Mouse (Mus musculus) kidney, postnatal 4 days (tissue): ENCODE data around the gene Tnc.

ENCODE experiments used
- DNase-seq, 2 experiments: peaks; one replicate each; pipeline ENCODE4 v3.0.0; 2021; ENCODE audit warnings: mixed read lengths in 2 of 2

Tnc gene

DNA sequence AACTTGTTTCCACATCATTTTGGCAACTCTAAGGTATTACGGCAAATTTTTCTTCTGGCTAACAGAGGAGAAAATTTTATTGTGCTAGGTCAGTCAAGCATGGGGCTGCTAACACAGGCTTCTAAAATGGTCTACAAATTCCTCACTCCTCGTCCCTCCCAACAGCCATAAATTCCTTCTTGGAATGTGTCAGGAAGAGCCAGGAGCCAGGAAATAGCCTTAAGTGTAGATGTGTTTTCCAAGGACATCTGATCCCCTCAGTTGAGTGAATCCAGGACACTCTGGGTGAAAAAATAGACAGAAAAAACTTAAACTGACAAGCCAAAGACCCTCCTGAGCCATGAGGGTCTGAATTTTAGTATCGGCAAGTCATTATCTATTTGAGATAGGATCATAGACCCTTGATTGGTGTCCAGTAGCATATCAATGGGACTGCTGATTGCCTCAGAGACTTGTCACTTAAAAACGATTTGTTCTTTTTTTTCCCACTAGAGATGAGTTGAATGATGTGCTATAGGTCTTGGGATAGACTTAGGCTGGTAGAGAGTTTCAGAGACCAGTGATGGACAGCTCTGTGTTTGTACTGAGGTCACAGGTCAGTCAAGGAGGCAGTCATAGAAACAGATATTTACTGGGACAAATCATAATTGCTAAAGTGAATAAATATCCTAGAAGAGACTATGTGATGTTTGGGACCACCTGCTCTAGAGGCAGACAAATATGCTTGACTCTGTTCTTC is 22.6 kb downstream of the Tnc start:
- no peak for DNase-seq

DNA sequence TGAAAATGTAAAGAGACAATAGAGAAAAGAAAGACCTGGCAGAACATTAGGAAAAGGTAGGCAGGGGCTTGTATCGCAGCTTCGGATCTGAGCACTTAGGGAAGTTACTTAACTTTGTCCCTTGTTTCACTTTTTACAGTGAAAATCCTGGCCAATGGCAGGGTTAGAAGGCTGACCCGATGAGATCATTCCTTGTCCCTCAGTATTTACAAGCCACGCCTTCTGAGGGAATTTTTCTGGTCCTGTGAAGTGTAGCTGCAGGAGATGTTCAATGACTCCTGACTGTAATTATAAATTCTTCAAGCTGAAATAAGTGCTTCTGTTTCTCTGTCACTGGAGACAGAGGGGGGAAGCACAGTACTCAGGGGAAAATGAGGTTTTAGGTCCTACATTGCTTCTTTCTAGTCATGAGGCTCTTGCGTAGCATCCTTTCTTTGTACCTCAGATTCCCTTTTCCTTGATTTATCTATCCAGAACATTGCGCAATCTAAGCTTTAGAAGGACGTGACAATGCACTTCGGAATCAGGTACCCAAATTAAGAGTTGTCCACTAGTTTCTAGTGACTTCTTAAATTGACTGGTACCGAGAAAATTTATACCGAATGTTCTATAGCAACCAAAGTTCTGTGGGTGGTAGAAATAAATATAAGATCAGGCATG is 25.8 kb downstream of the Tnc start:
- no peak for DNase-seq

DNA sequence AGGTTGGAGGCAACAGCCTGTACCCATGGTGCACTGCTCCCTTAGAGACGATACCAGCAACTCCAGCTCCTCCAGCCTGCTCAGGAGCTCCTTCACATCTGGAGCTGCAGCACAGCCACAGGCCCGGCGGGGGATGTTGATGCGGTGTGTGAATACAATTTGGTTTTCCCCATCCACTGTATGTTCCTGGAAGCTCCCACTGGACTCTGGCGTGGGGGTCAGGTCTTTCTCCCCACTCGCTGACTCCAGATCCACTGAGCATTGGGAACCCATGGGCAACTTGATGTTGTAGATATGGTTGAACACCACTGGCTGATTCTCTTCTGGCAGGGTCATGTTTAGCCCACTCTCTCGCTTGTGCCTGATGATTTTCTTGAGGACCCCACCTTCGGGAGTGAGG is 26.7 kb downstream of the Tnc start:
- DNase-seq: no peak

DNA sequence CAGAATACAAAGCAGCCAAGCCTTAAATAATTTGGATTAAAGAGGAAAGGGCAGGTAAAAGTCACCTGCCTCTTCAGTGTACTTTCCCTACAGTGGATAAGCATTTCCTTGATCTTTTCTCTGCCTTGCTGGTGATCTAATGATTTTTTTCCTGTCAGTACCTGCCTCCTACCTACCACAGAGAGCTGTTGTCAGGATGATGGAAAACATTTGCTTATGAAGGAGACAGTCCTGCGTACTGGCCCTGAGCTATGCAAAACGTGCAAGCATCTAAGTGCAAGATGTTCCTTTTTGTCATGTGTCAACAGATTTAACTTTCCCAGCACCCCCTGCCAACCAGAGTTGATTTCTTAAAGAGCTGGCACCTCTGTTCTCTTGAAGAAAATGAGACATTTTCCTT is 35.5 kb downstream of the Tnc start:
- no peak for DNase-seq

DNA sequence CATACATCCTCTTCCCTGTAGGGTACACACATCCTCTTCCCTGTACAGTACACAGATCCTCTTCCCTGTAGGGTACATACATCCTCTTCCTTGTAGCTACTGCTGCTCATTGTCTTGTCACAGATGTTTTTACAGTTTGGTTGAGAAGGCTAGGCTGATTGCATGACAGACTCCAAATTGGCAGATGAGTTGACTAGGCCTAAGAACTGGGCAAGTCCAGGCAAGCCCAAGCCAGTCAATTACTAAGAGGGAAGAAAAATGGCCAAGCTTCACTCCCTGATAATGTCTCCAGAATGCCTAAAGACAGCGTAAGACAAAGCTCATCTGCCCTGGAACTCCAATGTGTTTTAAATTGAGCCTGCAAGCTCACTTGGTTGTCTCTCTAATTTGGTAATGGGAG is 36.9 kb downstream of the Tnc start:
- DNase-seq: no peak

DNA sequence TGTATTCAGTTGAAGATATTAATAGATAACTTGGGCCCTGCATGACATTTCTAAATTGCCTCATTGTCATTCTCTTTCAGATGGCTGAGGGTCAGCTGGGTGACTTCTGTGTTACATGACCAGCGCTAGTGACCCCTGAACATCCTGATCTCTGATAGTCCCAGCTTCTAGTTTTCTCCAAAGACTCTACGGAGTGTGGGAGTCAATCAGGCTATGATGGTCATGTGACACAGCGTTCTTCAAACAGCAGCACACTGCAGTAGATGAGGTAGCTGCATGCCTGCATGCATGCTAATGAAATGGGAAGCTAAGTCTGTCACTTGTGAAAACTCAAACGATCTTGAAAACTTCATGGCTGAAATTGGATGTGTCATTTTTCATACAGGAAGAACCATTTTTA is 41.6 kb downstream of the Tnc start:
- no peak for DNase-seq

DNA sequence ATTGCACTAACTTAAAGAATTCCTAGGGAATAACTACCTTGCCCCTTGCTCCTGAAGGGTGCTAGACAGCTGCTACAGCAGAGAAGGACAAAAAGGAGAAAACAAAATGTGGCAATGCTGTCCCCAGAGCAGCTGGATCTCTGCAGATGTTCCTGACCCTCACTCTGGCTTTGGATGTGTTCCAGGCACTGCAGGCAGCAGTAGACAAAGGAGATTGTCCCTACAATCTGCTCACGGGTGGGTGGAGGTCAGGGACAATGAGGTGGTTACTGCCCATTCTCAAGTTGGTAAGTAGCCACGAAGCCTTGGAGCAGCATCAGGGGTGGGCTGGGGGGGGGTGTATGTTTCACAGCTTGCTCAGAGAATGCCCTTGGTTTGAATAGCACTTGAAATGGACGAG is 43.1 kb downstream of the Tnc start:
- DNase-seq: peak in 1 of 2 experiments; percentile 27

DNA sequence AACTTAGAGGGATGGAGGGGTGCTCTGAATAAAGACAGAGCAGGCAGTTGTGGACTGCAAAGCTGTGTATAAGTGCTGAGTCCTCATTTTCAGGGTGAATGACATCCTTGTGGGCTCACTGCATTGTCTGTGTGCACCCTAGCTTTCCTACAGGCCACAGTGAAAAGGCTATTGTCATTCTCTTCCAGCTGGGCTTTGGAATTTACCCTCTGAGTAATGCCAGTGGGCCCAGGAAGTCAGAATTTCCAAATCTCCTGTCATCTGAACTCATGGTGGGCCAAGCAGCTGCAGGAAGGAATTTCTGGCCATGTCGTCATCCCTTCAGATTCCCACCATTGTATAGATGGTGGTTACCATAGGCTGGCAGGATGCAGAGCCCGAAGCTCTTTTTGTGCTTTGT is 44.6 kb downstream of the Tnc start:
- no peak for DNase-seq

DNA sequence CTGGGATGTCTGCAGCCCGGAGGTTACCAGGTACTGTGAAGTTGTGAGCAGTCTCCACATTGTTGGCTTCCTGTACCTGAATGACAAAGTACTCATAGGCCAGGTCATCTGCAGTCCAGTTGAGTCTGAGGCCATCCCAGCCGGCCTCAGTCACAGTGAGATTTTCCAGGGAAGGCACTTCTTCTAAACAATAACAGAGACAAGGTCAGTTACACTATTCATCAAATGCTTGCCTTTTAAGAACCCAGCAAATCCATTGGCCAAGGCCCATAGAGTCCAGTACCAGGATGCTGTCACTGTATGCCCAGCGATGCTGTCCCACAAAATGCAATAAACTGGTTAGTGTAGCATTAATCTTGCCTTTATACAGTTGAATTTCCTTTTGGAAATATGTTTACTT is 46.0 kb downstream of the Tnc start:
- no peak for DNase-seq

DNA sequence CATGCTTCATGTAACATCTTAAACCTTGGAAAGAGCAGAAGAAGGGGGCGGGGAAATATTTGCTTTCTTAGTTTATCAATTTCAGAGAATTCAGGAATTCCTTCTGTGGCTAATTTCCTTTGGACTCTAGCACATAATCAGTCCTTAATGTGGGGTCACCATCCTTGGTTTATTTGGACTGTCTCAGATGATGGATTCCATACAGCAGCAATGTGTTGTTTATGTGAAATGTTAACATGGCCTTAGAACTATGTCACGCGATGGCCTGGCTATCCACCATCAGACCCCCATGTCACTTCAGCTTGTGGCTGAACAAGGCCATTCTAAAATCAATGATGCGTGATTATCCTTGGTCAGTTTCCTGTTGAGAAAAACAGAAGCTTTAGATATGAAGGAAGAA is 46.5 kb downstream of the Tnc start:
- no peak for DNase-seq

DNA sequence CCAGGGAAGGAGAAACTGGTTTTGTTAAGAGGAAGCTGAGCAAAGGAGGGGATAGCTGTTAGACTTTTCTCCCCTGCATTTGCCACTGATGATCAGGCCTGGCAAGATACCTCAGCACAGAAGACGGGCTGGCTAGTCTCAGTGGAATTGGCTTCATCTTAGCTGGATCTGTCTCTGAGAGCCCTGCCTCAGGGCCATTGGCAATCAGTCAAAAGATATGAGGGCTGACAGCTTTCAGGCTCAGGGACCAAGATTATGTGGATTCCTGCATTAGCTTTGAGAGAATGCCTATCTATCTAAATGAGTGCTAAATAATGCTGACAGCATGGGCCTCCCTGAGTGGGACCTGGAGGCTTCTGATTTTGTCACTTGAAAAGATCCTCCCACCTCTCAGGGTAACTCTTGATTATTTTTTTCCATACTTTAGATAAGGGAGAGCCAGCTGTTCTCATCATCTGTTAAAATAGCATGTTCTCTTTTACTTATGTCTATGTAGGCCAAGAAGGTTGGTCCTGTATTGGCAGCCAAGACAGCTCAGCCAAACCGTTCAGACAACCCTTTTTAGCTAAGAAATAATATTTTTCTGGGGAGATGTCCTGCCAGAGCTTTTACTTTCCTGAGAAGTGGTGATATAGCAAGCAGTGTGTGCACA is 53.2 kb downstream of the Tnc start:
- no peak for DNase-seq

DNA sequence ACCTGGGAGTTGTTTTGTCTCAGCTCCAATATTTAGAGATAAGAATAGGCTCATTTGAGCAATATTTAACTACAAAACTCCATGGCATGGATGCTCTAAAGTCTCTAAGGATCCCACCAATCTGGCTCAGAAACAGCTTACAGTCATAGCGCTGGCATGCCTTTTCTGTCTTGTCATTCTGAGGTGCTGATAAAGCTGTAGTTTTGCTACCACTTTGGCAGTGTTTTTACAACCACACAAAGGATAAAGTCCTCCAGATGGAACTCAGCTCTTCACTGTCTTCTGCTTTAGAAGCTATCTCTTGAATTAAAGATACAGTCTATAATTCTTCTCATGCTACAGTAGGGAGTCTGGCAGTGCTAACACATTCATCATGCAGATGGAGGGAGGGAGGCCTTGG is 56.6 kb downstream of the Tnc start:
- no peak for DNase-seq

DNA sequence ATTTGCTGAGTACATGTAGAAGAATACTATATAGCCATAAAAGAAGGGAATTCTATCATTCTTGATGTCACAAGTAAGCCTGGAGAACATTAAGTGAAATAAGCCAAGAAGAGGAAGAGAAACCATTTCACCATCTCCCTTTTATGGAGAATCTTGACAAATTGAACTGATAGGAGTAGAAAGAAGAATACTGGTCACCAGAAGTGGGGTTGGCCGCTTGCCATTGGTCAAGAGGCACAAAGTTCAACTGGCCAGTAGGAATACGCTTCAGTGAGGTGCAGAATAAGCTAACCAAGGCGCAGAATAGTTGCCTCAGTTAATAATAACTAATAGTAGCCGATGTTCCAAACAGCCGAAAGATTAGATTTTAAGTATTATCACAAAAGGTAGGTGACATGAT is 58.7 kb downstream of the Tnc start:
- no peak for DNase-seq

DNA sequence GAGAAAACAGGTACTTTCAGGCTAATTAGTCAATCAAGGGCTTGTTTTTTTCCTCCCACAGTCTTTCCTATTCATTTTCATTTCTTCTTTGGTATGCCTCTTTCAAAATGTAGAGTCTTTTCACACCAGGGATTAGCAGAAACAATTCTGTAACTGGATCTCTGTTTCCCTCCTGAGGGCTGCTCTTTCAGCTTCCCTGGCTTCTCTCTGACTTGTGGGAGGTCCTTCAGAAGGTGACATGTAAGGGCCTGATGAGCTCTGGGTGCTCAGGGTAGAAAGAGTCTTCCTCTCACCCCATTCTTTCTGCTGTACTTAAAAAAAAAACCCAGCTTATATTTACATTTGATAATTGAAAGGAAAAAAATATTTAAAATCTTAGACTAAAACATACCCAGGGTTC is 60.2 kb downstream of the Tnc start:
- DNase-seq: no peak

DNA sequence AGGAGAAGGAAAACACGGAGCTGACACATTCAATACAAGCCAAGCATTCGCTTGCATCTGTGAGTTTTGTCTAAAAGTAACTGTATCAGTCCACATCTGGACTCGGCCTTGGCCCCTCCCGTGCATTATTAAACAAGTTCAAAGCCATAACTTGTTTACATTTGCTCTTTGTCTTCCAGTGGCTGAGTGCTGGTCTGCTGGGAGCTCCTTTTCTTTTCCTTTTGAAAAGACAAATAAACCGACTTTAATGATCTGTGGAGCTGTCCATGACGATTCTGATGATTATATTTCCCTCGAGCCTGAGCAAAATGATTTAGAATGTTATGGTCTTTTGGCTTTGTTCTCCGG is 63.7 kb downstream of the Tnc start:
- DNase-seq: no peak

DNA sequence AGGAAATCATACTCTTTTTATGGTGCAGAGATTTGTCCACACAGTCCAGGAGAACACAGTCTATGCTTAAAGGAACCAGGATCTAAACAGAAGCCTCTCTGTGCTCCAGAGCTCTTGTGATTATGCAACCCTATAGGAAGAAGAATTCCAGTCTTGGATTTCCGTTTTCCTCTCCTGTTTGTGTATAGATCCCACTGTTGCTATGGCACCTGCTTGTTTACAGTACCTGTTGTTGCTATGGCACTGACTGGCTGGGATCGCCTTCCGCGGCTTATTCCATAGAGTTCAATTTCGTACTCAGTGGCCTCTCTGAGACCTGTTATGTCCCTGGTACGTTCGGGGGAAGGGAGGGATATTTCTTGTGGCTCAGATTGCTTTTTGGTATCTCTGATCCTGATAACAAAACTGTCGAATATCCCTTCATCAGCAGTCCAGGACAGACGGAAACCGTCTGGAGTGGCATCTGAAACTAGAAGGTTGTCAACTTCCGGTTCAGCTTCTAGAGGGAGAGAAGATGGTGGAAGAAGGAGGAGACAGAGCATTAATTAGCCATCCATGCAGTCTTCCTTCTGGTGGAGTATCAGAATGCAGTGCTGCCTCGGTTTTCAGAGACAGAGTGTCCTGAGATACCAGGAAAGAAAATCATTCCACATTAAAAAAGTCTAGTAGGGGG is 64.3 kb downstream of the Tnc start:
- DNase-seq: no peak

DNA sequence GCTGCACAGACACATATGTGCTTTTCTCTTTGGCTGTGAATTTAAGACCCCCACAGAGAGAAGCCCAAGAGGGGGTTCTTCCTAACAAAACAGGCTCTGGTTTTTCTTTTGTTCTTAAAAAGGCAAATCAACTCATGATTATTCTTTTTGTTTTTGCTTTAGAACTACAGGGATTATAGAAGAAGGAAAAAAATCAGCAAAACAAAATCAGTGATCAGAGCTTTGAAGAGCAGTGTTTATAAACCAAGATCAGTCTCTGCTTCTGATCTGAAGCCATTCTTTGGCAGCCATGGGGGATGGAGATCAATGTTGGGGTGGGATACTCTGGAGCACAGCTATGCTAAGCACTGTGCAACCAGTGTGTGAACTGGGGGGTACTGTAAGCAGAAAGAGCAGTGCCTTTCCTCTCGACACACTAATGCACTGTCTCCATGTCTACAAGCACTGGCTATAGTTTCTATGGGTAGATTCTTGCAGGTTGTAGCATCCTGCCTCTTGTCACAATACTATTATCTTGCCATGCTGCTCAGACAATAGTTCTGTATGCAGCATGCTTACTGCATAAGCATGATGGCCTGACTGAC is 66.5 kb downstream of the Tnc start:
- no peak for DNase-seq

DNA sequence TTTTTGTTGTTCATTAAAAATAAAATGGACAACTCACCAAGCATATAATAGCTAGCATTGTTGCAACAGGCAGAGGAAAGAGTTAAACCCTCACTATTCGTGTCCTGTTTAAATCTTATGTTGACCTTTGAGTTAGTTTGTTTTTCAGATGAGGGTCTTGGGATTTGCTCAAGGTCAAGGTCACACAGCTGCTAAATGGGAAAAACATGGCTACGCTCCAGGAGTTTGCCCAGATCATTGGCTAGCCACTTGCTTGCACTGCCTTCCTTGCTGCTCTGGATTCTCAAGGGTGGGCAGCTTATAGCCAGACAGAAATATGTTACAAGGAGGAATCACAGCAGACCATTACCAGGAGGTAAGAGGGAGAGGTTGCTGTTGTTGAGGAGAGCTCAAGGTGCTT is 67.2 kb downstream of the Tnc start:
- no peak for DNase-seq

DNA sequence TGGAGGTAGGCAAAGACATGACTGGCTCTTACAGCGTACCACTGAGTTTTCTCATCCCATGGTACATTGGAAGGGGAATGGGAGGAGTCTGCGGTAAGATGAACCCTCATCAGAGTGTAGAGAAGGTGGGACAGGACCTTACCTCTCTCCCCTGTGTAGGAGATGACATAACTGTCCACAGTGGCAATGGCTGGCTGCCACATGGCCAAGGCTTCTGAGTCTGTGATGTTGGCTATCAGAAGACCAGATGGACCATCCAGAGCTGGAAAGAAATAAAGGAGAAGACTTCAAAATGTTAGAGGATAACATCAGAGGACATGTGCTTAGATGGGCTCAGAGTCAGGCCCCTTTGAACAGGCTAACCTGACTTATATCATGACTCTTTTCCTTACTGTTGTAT is 74.3 kb downstream of the Tnc start:
- DNase-seq: no peak

DNA sequence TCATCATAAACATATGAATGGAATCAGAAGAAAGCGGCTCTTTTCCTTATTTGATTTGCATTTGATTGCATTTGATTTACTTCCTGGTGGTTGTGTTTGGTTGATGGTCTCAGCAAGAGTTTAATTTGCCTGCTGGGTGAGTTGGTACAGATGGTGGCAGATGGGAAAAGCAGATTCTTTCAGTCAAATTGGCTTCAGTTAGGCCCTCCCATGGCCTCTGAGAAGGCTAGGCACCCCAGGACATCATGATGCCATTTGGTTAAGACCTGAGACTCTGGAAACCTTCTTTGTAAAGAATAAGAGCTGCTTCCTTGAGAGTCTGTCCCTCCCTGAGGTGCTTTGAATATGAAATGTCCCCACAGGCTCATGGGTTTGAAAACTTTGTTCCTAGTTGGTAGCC is 75.1 kb downstream of the Tnc start:
- DNase-seq: no peak

DNA sequence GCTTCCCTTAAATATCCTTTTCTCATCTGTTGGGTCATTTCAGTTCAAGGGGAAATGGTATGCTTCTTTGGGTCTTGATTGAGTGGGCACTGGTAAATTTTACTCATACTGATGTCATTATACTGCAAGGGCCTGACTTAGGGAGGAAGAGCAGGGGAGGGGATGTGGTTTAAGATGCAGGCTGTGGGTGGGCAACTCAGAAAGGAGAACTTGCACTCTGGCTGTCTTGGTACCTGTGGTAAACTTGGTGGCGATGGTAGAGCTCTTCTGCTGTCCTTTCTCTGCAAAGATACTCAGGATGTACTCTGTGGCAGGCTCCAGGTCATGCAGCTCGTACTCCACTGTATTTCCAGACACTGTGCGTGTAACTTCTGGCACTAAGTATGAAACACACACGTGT is 75.9 kb downstream of the Tnc start:
- no peak for DNase-seq

DNA sequence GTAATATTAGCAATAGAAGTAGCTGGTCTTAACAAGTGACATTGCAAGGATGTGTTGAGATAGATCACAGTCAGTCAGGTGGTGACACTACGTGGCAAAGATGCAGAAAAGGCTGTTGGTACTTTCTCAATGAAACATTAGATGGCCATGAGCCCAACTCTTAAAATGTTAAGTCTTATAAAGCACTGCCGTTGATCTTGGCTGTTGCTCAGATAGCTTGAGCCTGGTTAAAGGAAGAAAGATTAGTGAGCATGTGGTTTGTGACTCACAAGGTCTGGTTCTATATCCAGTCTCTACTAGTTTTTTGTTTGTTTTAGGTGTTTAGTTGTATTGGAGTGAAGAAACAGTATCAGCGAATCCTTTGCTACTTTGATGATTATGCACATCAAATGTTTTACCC is 76.9 kb downstream of the Tnc start:
- DNase-seq: no peak

DNA sequence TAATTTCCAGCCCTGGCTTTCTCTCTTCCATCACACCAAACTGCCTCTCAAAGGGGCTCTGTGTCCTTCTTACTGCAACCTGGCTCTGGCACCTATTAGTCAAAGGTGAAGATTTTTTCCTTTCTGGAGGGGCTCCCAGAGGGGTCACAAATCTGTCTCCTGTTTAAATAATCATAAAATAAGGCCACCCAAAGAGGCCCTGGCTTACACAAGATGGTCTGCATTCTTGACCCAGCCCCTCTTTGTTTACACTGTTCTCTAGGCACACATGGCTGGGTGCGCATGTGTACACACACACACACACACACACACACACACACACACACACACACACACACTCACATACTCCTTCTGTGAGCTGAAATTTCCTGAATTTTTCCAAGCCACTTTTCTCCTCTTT is 83.4 kb downstream of the Tnc start:
- no peak for DNase-seq
